Mouse (Mus musculus) liver, postnatal 0 days (tissue): ENCODE data around the gene Ubtd1.

Experiments
- CTCF ChIP-seq: sonication (generic); IDR thresholded peaks from 2 replicates; pipeline ENCODE4 v1.5.1; 2016; ENCODE audit warnings: antibody characterized with exemption, low read depth
- EP300 ChIP-seq: IDR thresholded peaks from 2 replicates; pipeline ENCODE4 v1.6.1; 2016; ENCODE audit warnings: antibody characterized with exemption, low read depth, mild to moderate bottlenecking

DNA sequence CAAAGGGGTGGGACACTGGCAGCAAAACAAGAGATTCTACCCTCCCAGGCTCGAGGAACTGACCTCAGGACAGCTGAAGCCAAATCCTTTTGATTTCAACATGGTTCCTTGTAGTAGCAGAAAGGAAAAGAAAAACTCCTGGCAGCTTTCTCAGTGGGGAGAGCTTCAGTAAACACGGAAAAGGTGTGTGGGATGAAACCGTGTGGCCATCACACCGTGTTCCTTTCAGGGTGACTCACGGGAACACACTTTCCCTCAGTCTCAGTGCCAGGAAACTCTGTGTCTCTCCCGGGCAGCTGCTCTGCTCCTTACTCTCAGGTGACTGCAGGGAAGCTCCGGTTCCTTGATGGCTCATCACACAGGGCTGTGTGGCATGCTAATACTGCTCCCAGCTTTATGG is 76.9 kb downstream of the Ubtd1 start:
- TF ChIP-seq EP300, result no peak
- no peak for TF ChIP-seq CTCF
